In the genomic region with DNA sequence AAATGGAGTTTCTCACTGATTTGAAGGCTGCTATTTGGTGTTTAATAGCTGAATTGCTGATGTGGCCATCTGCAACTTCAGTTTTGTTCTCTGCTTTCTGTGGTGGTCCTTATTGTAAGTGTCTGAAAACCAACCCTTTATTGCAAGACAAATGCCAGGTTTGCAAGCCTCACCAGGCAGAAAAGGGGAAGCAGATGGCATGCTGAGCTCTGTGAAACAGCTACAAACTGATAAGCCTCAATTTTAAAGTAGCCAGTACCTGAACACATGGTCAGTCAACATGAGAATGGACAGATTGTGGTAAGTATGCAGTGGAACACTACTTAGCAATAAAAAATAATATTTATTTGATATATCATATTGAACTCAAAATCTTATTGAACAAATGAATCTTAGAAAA, we compare ENCODE assay signal across 24 mouse cellular contexts. TPM values are rescaled to one million over a fixed set of nuclear protein-coding genes. Genes with fewer than 3 reads are reported as not detected.
A peak's percentile ranks its signal among the peaks of the same experiment; 100 is the strongest.
DNase-seq lines count a peak whose midpoint lies in the region; ATAC-seq and TF ChIP-seq lines count a peak whose summit lies in the region.
"Had no signal": no experiment of that assay in that cellular context is flagged by ENCODE, and none has a peak within 500 bp of the region (broad histone marks: within the 10 kb centered on the region; RNA-seq: fewer than 3 reads in every experiment).

No protein-coding gene starts in this region.

- H3K4me1 ChIP-seq in cerebellum, adult 2 months (ENCODE audit: control insufficient read depth, insufficient read depth, low read length) = no peaks in the 10 kb centered on the region; the same call in 1 of the 2 replicates
- peaks cover 5% of the 10 kb centered on the region for H3K4me1 ChIP-seq in forebrain, embryonic 16.5 days (replicated peaks; ENCODE audit: control insufficient read depth, insufficient read depth, low read length)
- H3K4me1 ChIP-seq in forebrain, embryonic 10.5 days = 0 out of 2 replicates have a peak, but pooled peaks cover 4% of the 10 kb centered on the region
- H3K4me1 ChIP-seq: embryonic facial prominence, embryonic 15.5 days; heart, embryonic 12.5 days; hindbrain, embryonic 10.5 days; hindbrain, embryonic 15.5 days had no signal

- no peak overlapping the region for H3K4me3 ChIP-seq in cerebellum, adult 2 months (replicated peaks; ENCODE audit: insufficient read depth, low read depth, low read length)
- H3K4me3 ChIP-seq in forebrain, embryonic 16.5 days (replicated peaks; ENCODE audit: low read length) = no peak overlapping the region
- no peak overlapping the region for H3K4me3 ChIP-seq in forebrain, embryonic 10.5 days
- H3K4me3 ChIP-seq: embryonic facial prominence, embryonic 15.5 days; erythroblast, embryonic 14.5 days; gastrocnemius, adult 2 months; heart, embryonic 12.5 days; hindbrain, embryonic 10.5 days; hindbrain, embryonic 15.5 days had no signal

- no peak overlapping the region for H3K4me2 ChIP-seq in forebrain, embryonic 16.5 days (ENCODE audit: low read length)
- H3K4me2 ChIP-seq: embryonic facial prominence, embryonic 15.5 days; heart, embryonic 12.5 days; hindbrain, embryonic 15.5 days had no signal

- ATAC-seq in cerebellum, adult (ENCODE audit: insufficient number of reproducible peaks, low FRiP score, low TSS enrichment) = no peak
- ATAC-seq in forebrain, embryonic 16.5 days = no peak
- ATAC-seq: CD4-positive, CD25-positive, alpha-beta regulatory T cell, adult 4 months; intestine, embryonic 16.5 days had no signal

- no peak overlapping the region for H3K9ac ChIP-seq in forebrain, embryonic 16.5 days (replicated peaks; ENCODE audit: low read depth, low read length)
- H3K9ac ChIP-seq: embryonic facial prominence, embryonic 15.5 days; heart, embryonic 12.5 days; hindbrain, embryonic 15.5 days had no signal

- TF ChIP-seq CTCF in cerebellum, adult 2 months (IDR thresholded peaks at IDR 0.05; ENCODE audit: borderline replicate concordance, insufficient read depth, low read depth, low read length) = no peak

- H3K36me3 ChIP-seq in forebrain, embryonic 16.5 days (ENCODE audit: control insufficient read depth, insufficient read depth) = no peaks in the 10 kb centered on the region
- H3K36me3 ChIP-seq in forebrain, embryonic 10.5 days (replicated peaks) = no peaks in the 10 kb centered on the region
- H3K36me3 ChIP-seq: embryonic facial prominence, embryonic 15.5 days; G1E; heart, embryonic 12.5 days; hindbrain, embryonic 10.5 days; hindbrain, embryonic 15.5 days had no signal

- TF ChIP-seq POLR2A in cerebellum, adult 2 months (IDR thresholded peaks at IDR 0.05; ENCODE audit: borderline replicate concordance, insufficient read depth, low read length) = no peak

- no peaks in the 10 kb centered on the region for H3K27me3 ChIP-seq in cerebellum, adult 2 months (ENCODE audit: control insufficient read depth, insufficient read depth, low read length)
- H3K27me3 ChIP-seq in forebrain, embryonic 16.5 days (replicated peaks; ENCODE audit: control insufficient read depth, insufficient read depth, low read length) = no peaks in the 10 kb centered on the region
- H3K27me3 ChIP-seq in forebrain, embryonic 10.5 days (ENCODE audit: poor library complexity, severe bottlenecking) = no peaks in the 10 kb centered on the region
- H3K27me3 ChIP-seq: embryonic facial prominence, embryonic 15.5 days; heart, embryonic 12.5 days; hindbrain, embryonic 15.5 days had no signal

- no peaks in the 10 kb centered on the region for H3K9me3 ChIP-seq in forebrain, embryonic 16.5 days (ENCODE audit: control insufficient read depth, low read length)
- no peaks in the 10 kb centered on the region for H3K9me3 ChIP-seq in forebrain, embryonic 10.5 days
- H3K9me3 ChIP-seq: embryonic facial prominence, embryonic 15.5 days; G1E; heart, embryonic 12.5 days; hindbrain, embryonic 10.5 days; hindbrain, embryonic 15.5 days had no signal

- no peak for DNase-seq in cerebellum, adult 2 months
- DNase-seq in forebrain, embryonic 10.5 days (ENCODE audit: extremely low spot score, low spot score) = no peak
- DNase-seq in brain, adult 2 months (ENCODE audit: low read depth, low spot score) = peak; percentile 34
- DNase-seq in MN1 (ENCODE audit: low spot score) = no peak
- DNase-seq in urinary bladder, postnatal 4 days (ENCODE audit: low spot score in 2 of 2) = no peak
- DNase-seq: adrenal gland, adult 2 months; adrenal gland, postnatal 25 days; B cell, adult 2 months; cerebellum, adult 18-20 months; cerebellum, postnatal 10 days; embryo, embryonic 11 days; gastrocnemius, adult 2 months; gastrocnemius, postnatal 25 days; kidney, adult 2 months had no signal

- peak overlapping the region; percentile 40; the same call in 1 of the 2 replicates for H3K27ac ChIP-seq in cerebellum, adult 2 months (ENCODE audit: insufficient read depth, low read length)
- H3K27ac ChIP-seq in forebrain, embryonic 16.5 days (ENCODE audit: low read length) = peak overlapping the region; percentile 41
- H3K27ac ChIP-seq in forebrain, embryonic 10.5 days = no peak overlapping the region
- H3K27ac ChIP-seq: embryonic facial prominence, embryonic 15.5 days; gastrocnemius, adult 2 months; hindbrain, embryonic 10.5 days; hindbrain, embryonic 15.5 days had no signal

RNA-seq across cellular contexts. Expression of a gene that starts 32.0 kb away (rescaled TPM):
- 26.2 and 27.7 TPM in 2 replicates for polyA plus RNA-seq in cerebellum, adult 2 months (2012; rRNA removed)
- 21.7 and 23.9 TPM in 2 replicates for polyA plus RNA-seq in forebrain, embryonic 16.5 days (2015; fragmentation: Nextera tagmentation; extraction: Ambion mirVana)
- polyA plus RNA-seq in forebrain, embryonic 10.5 days (2016; fragmentation: Nextera tagmentation; extraction: Ambion mirVana) = 5.8 and 5.9 TPM in 2 replicates

RNA-seq across cellular contexts. Expression of a gene that starts 39.6 kb away (rescaled TPM):
- polyA plus RNA-seq in cerebellum, adult 2 months (2012; rRNA removed) = 2.3 and 2.4 TPM in 2 replicates
- polyA plus RNA-seq in forebrain, embryonic 16.5 days (2015; fragmentation: Nextera tagmentation; extraction: Ambion mirVana) = 0.17 TPM in 1 of 2 replicates, not detected in the other
- polyA plus RNA-seq in forebrain, embryonic 10.5 days (2016; fragmentation: Nextera tagmentation; extraction: Ambion mirVana) = 0.74 and 1.0 TPM in 2 replicates
- polyA plus RNA-seq: erythroblast, embryonic 14.5 days had no signal
